Mouse (Mus musculus) limb, embryonic 13.5 days (tissue): ENCODE results near the gene Col6a6. TPM values are rescaled to one million over a fixed set of nuclear protein-coding genes. Genes with fewer than 3 reads are reported as not detected.

Experiments used
- ATAC-seq: fragments of 200-750 bp; cut with Nextera tagmentation; 2 replicates; pipeline ENCODE4 v1.8.0; 2017; ENCODE audit warnings: low read depth, moderate number of reproducible peaks, moderate TSS enrichment; ENCODE audit not compliant: low FRiP score
- H3K27ac ChIP-seq: fragments of 300-500 bp; sonication (generic); 2 replicates; pipeline ENCODE4 v1.5.1; 2015; ENCODE audit warnings: inconsistent platforms, mild to moderate bottlenecking, moderate library complexity
- H3K27me3 ChIP-seq: fragments of 300-500 bp; sonication (generic); 2 replicates; pipeline ENCODE4 v1.6.1; 2015; ENCODE audit warnings: mild to moderate bottlenecking, inconsistent platforms
- H3K36me3 ChIP-seq: fragments of 300-500 bp; sonication (generic); 2 replicates; pipeline ENCODE4 v1.6.1; 2015; ENCODE audit warnings: inconsistent platforms, mild to moderate bottlenecking, moderate library complexity
- H3K4me1 ChIP-seq: fragments of 300-500 bp; sonication (generic); 2 replicates; pipeline ENCODE4 v1.6.1; 2015; ENCODE audit warnings: inconsistent platforms
- H3K4me2 ChIP-seq: fragments of 300-500 bp; sonication (generic); replicated peaks from 2 replicates; pipeline ENCODE4 v1.6.1; 2015; ENCODE audit warnings: inconsistent platforms, mild to moderate bottlenecking, moderate library complexity
- H3K4me3 ChIP-seq: fragments of 300-500 bp; sonication (generic); 2 replicates; pipeline ENCODE4 v1.5.1; 2015; ENCODE audit warnings: moderate library complexity, mild to moderate bottlenecking, inconsistent platforms
- H3K9ac ChIP-seq: fragments of 300-500 bp; sonication (generic); 2 replicates; pipeline ENCODE4 v1.6.1; 2015; ENCODE audit warnings: mild to moderate bottlenecking, inconsistent platforms
- H3K9me3 ChIP-seq: fragments of 300-500 bp; sonication (generic); 2 replicates; pipeline ENCODE4 v1.6.1; 2016; ENCODE audit warnings: inconsistent platforms
- WGBS: fragments of 180-500 bp; shearing (Covaris S2); methylation state at CpG from one replicate; pipeline ENCODE4 v1.1.7; 2015; 5-methylcytosine and 5-hydroxymethylcytosine counted together
- polyA plus RNA-seq: library from polyadenylated mRNA; unstranded; fragments of >200 nt; fragmentation: Nextera tagmentation; extraction: Ambion mirVana; gene quantifications from 2 replicates; pipeline ENCODE4 v1.2.1, GENCODE M21; 2015

Col6a6 gene
- polyA plus RNA-seq, 1 experiment from 2014 or later, result 1.7 TPM

DNA sequence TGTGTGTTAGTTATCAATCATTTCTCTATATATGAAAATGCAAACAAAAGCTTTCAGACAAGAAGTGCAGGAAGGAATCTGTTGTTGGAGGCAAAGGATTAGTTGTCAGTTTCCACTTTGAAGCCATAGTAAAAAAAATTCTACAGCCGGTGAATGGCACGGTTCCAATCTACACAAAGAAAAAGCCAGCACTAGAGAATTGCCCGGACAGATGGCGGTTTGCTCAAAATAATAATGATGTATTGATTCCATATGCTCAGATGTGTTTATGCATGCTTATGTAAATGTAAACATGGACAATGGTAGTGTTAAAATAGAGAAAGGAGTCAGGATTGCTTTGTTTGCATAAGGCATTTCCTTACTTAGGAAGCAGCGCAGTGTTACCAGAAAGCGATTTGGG, 31.8 kb downstream of the Col6a6 start:
- 59% methylated on average over 6 of the region's 6 CpGs for WGBS
- H3K27me3 ChIP-seq, result no peaks in the 10 kb centered on the region

DNA sequence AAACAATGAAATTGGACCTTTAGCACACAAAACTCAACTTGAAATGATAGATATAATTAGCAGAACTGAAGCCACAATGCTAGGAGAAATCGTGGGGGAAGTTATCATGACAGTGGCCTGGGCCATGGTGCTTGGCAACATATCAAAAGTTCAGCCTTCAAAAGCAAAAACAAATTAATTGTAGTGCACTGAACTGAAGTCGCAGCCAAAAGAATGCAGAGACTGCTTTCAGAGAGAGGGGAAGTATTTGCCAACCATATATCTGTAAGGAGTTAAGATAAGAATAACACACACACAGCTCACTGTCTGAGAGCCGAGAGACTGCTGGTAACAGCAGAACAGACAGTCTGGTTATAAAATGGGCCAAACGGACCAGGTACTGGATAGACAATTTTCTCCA, 33.0 kb downstream of the Col6a6 start:
- 64% methylated on average over 4 of the region's 4 CpGs for WGBS
- Histone ChIP-seq H3K4me1 (no peaks in the 10 kb centered on the region), H3K9me3 (no peaks in the 10 kb centered on the region), H3K4me2 (no peak overlapping the region), H3K36me3 (no peaks in the 10 kb centered on the region), H3K27ac (no peak overlapping the region), H3K9ac (no peak overlapping the region), H3K27me3 (no peaks in the 10 kb centered on the region), H3K4me3 (no peak overlapping the region)
- no peak for ATAC-seq

More for the DNA sequence above, 31.8 kb downstream of the Col6a6 start:
- H3K4me1 ChIP-seq, result no peaks in the 10 kb centered on the region
- H3K4me2 ChIP-seq, result no peak overlapping the region
- no peak overlapping the region for H3K27ac ChIP-seq
- H3K36me3 ChIP-seq, result no peaks in the 10 kb centered on the region
- no peak overlapping the region for H3K4me3 ChIP-seq
- no peak overlapping the region for H3K9ac ChIP-seq
- ATAC-seq, result no peak
- no peaks in the 10 kb centered on the region for H3K9me3 ChIP-seq

DNA sequence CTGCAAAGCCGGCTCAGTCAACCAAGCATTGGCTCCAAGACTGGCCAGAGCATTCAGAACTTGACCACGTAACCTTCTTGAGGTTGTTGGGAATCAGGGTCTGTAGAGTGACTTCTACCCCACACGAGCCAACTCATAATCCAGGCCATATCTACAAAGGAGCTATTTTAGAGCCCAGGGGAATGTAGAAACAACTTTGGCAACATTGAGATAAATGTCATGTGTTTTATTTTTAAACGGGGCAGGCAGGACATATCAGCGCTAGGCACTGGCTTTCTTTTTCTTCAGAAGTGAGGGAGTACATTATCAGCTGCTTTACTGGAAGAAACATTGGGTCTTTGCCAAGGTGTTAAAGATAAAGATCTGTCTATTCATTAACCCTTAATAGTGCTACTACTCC, 36.1 kb downstream of the Col6a6 start:
- no peak overlapping the region for H3K4me3 ChIP-seq

DNA sequence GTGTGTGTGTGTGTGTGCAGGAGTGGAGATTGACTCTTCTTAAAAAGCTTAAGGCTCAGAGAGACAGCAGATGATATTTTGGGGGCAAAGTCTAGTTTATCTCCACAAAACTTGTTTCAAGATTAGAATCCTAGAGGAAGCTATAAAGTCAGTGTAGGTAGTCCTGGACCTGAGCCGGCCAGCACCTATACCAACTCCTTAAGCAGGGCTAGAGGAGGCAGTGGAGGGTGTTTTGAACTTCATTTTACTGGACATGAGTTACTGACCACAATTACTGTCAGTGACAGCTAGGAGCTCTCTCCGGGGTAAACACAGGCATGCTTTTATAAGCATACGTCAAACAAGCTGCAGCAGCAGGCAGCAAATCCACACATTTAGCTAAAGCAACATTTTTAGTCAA, 39.8 kb downstream of the Col6a6 start:
- Histone ChIP-seq H3K4me3 (no peak overlapping the region), H3K36me3 (no peaks in the 10 kb centered on the region), H3K27ac (no peak overlapping the region), H3K4me1 (no peaks in the 10 kb centered on the region; the same call in 1 of the 2 replicates), H3K9me3 (no peaks in the 10 kb centered on the region), H3K27me3 (no peaks in the 10 kb centered on the region), H3K9ac (no peak overlapping the region), H3K4me2 (no peak overlapping the region)
- ATAC-seq, result no peak
- 34% methylated on average over 3 of the region's 3 CpGs for WGBS

More for the DNA sequence above, 36.1 kb downstream of the Col6a6 start:
- no peaks in the 10 kb centered on the region for H3K27me3 ChIP-seq
- H3K4me2 ChIP-seq, result no peak overlapping the region
- no peak for ATAC-seq
- H3K4me1 ChIP-seq, result no peaks in the 10 kb centered on the region; the same call in 1 of the 2 replicates
- 70% methylated on average over 5 of the region's 5 CpGs for WGBS
- no peak overlapping the region for H3K27ac ChIP-seq
- H3K9me3 ChIP-seq, result no peaks in the 10 kb centered on the region
- H3K36me3 ChIP-seq, result no peaks in the 10 kb centered on the region
- H3K9ac ChIP-seq, result no peak overlapping the region

DNA sequence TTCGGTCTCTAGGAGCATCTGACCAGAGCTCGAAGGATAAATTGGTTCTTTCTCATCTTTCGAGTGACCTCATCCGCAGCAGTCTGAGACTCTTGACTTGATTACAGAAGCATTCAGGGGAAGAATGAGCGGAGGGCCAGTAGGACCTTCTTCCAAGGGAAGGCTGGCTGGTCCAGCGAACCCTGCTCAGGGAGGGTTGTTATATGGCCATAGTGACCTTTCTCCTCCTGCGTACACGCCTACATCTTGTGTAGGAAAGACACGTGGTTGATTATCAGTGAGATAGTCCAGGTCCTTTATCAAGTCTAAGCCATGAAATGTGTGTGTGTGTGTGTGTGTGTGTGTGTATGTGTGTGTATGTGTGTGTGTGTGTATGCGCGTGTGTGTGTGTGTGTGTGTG, 40.2 kb downstream of the Col6a6 start:
- Histone ChIP-seq H3K27ac (no peak overlapping the region), H3K4me3 (no peak overlapping the region), H3K4me2 (no peak overlapping the region), H3K9ac (no peak overlapping the region), H3K9me3 (no peaks in the 10 kb centered on the region), H3K4me1 (no peaks in the 10 kb centered on the region; the same call in 1 of the 2 replicates), H3K36me3 (no peaks in the 10 kb centered on the region), H3K27me3 (no peaks in the 10 kb centered on the region)
- ATAC-seq, result no peak
- 77% methylated on average over 11 of the region's 11 CpGs for WGBS

DNA sequence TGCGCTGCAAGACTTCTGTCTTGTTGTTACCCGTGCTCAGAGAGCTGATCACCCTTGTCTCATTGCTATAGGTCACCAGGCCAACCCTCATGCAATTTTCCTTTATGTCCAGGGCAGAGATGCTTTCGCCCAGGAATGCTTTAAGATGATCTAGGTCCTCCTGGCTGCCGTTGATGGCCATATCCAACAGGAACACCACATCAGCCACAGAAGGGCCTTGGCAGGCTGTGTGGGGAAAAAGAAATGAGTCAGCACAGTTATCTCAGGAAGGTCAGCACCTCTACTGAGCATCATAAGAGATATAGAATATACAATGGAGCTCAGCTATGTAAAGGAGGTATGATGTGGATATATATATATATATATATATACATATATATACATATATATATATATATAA, 43.9 kb downstream of the Col6a6 start:
- no peaks in the 10 kb centered on the region for H3K9me3 ChIP-seq
- no peaks in the 10 kb centered on the region; the same call in 1 of the 2 replicates for H3K4me1 ChIP-seq
- no peaks in the 10 kb centered on the region for H3K36me3 ChIP-seq
- no peak overlapping the region for H3K4me2 ChIP-seq
- no peak overlapping the region for H3K4me3 ChIP-seq
- 91% methylated on average over 4 of the region's 4 CpGs for WGBS
- H3K27ac ChIP-seq, result no peak overlapping the region
- H3K27me3 ChIP-seq, result no peaks in the 10 kb centered on the region
- ATAC-seq, result no peak
- no peak overlapping the region for H3K9ac ChIP-seq

DNA sequence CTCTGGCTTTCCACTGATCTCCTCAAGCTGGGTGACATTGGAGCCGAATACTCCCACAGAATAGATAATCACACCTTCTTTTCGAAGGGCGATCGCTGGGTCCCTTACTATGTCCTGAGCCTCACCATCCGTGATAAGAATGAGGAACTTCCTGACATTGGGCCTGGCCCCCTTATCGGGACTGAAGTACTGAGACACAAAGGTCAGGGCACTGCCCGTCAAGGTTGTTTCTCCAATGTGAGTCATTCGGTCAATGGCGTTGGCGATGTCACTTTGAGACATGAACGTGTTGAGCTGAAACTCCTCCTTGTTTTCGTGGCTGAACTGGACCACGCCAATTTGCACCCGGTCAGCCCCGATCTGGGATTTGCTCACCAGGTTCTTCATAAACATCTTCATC, 47.3 kb downstream of the Col6a6 start:
- Histone ChIP-seq H3K36me3 (no peaks in the 10 kb centered on the region), H3K4me1 (no peaks in the 10 kb centered on the region), H3K27me3 (no peaks in the 10 kb centered on the region), H3K27ac (no peak overlapping the region), H3K4me3 (no peak overlapping the region), H3K4me2 (no peak overlapping the region), H3K9ac (no peak overlapping the region), H3K9me3 (0 out of 2 replicates have a peak, but pooled peaks cover 2% of the 10 kb centered on the region)
- ATAC-seq, result no peak
- WGBS, result 94% methylated on average over 15 of the region's 15 CpGs

DNA sequence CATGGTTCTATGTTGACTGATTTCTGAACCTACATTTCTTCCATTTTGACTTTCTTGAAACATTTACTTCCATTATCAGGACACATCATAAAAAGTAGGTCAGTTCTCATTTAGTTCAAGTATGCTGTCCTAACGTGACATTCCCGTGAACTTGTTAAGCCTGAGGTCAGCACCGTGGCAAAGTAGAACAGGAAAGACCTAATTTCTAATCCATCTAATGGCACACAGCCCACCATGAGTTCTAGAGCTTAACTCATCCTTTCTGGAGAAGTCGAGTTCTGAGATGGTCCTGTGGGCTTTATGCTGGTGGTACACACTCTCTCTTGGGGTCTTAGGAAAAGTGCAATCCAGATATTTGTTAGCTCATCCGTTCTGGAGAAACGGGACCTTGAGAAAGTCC, 49.2 kb downstream of the Col6a6 start:
- H3K36me3 ChIP-seq, result no peaks in the 10 kb centered on the region
- H3K4me3 ChIP-seq, result no peak overlapping the region
- H3K27ac ChIP-seq, result no peak overlapping the region
- H3K27me3 ChIP-seq, result no peaks in the 10 kb centered on the region
- 87% methylated on average over 6 of the region's 6 CpGs for WGBS
- no peak overlapping the region for H3K9ac ChIP-seq
- 0 out of 2 replicates have a peak, but pooled peaks cover 3% of the 10 kb centered on the region for H3K9me3 ChIP-seq
- no peak overlapping the region for H3K4me2 ChIP-seq
- peaks cover 3% of the 10 kb centered on the region; the same call in 1 of the 2 replicates for H3K4me1 ChIP-seq
- ATAC-seq, result no peak

DNA sequence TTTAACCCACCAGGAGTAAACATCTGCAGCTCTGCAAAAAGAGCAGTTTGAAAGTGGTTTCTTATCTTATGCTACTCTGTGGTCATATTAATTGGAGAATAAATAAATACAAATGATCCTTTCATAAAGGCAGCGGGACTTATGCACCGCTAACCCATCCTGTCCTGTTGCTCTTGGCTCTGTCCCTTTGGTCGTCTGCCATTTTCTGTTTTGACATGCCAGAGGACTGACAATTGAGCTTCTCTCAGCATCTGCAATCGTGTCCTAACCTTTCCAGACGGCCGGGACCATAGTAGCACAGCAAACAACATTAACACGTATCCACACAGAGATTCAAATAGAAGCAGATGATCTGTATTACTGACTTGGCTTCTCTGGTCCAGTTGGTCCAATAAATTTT, 53.1 kb downstream of the Col6a6 start:
- Histone ChIP-seq H3K27me3 (no peaks in the 10 kb centered on the region), H3K4me3 (no peak overlapping the region), H3K9me3 (0 out of 2 replicates have a peak, but pooled peaks cover 3% of the 10 kb centered on the region), H3K27ac (no peak overlapping the region), H3K4me1 (peaks cover 4% of the 10 kb centered on the region; the same call in 1 of the 2 replicates), H3K4me2 (no peak overlapping the region), H3K36me3 (no peaks in the 10 kb centered on the region), H3K9ac (no peak overlapping the region)
- ATAC-seq, result no peak
- 73% methylated on average over 7 of the region's 7 CpGs for whole genome bisulfite sequencing

DNA sequence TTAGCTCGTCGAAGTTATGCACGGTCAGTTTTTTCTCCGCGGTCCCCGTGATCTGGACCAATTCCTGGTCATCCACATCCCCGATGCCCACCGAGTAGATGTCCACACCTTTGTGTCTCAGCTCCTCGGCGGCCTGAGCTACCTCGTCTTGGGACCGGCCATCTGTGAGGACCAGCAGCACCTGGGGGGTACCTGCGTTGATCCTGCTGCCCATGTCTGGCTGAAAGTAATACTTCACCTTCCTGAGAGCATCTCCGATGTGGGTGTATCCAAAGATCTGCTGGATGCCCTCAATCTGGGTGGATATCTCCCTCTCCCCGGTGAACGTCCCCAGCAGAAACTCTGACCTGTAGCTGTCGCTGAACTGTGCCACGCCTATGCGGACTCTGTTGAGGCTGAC, 53.6 kb downstream of the Col6a6 start:
- no peak overlapping the region for H3K4me3 ChIP-seq
- H3K27ac ChIP-seq, result no peak overlapping the region
- WGBS, result 92% methylated on average over 19 of the region's 19 CpGs
- no peak overlapping the region for H3K4me2 ChIP-seq
- H3K4me1 ChIP-seq, result peaks cover 4% of the 10 kb centered on the region; the same call in 1 of the 2 replicates
- no peak overlapping the region for H3K9ac ChIP-seq
- H3K36me3 ChIP-seq, result no peaks in the 10 kb centered on the region
- H3K9me3 ChIP-seq, result 0 out of 2 replicates have a peak, but pooled peaks cover 3% of the 10 kb centered on the region
- ATAC-seq, result no peak
- no peaks in the 10 kb centered on the region for H3K27me3 ChIP-seq

DNA sequence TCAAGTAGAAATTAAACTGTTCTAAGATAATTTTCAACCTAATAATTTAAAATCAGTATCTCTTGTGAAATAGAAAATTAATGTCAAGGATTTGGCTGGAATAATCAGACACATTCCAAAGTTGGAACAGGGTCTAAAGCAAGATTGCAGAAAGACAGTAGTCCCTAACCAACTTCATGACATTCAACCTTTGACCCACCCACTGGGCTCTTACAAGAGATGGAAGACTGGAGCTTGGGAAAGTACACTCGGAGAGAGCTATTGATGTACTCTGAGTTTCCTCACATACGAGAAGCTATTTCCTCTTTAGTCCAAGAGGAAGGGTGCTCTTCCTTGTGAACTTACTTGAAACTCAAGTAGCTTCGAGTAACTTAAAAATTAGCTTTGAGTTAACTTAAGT, 56.6 kb downstream of the Col6a6 start:
- Histone ChIP-seq H3K36me3 (no peaks in the 10 kb centered on the region), H3K9me3 (0 out of 2 replicates have a peak, but pooled peaks cover 3% of the 10 kb centered on the region), H3K4me1 (peaks cover 4% of the 10 kb centered on the region; the same call in 1 of the 2 replicates), H3K27me3 (no peaks in the 10 kb centered on the region), H3K27ac (no peak overlapping the region), H3K4me2 (no peak overlapping the region), H3K9ac (no peak overlapping the region), H3K4me3 (no peak overlapping the region)
- WGBS, result 75% methylated on average over 3 of the region's 3 CpGs
- no peak for ATAC-seq

DNA sequence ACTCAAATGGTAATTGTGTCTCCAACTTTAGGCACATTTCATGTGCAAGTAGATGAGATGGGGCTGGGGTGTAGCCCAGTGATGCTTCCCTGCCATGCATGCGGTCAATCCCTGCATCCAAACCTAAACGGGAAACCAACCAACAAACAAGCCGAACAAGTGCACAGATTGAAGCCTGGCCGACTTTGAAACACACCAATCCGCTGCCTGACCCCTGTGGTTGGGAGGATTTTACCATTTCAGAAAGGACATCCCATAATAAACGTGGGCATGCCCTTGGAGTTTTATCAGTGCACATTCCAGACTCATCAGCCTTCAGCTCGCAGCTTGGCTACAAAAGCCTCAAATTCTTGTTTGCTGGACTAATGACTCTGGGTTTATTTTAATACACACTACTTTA, 57.3 kb downstream of the Col6a6 start:
- no peak for ATAC-seq
- Histone ChIP-seq H3K27ac (no peak overlapping the region), H3K9me3 (0 out of 2 replicates have a peak, but pooled peaks cover under 1% of the 10 kb centered on the region), H3K4me3 (no peak overlapping the region), H3K4me1 (peaks cover 4% of the 10 kb centered on the region; the same call in 1 of the 2 replicates), H3K9ac (no peak overlapping the region), H3K4me2 (no peak overlapping the region), H3K36me3 (no peaks in the 10 kb centered on the region), H3K27me3 (no peaks in the 10 kb centered on the region)
- WGBS, result 74% methylated on average over 7 of the region's 7 CpGs

DNA sequence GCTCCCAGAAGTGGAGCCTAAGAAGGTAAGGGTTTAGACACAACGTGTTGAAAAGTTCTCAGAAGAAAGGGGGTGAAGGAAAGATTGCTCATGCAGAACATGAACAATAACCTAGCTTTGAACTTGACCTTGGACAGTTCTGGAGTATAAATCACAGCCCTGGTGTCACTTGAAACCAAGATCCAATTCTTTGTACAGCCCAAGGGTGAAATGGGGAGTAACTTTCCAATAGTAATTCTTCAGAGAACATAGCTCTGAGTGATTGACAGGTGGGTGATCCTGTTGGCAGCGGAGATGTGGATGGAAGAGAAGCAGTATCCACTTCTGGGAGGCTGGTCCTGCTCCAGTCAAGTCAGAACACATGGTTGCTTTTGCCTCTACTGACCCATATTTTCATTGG, 62.1 kb downstream of the Col6a6 start:
- no peak overlapping the region for H3K27ac ChIP-seq
- no peaks in the 10 kb centered on the region for H3K36me3 ChIP-seq
- WGBS, result 78% methylated on average over 2 of the region's 2 CpGs
- H3K4me1 ChIP-seq, result 0 out of 2 replicates have a peak, but pooled peaks cover 2% of the 10 kb centered on the region
- H3K4me3 ChIP-seq, result no peak overlapping the region
- no peak overlapping the region for H3K4me2 ChIP-seq
- no peak overlapping the region for H3K9ac ChIP-seq
- peaks cover 6% of the 10 kb centered on the region; the same call in 1 of the 2 replicates for H3K9me3 ChIP-seq
- ATAC-seq, result no peak
- H3K27me3 ChIP-seq, result no peaks in the 10 kb centered on the region
